Mouse (Mus musculus) lung, postnatal 10 days (tissue): ENCODE data around the gene Rcan1.

Experiments
- DNase-seq: peaks from one replicate; pipeline ENCODE4 v3.0.0; 2021

The Rcan1 gene

GRCm38 (mm10) chr16:92467041-92467440 is 3.6 kb downstream of the Rcan1 start:
- DNase-seq = no peak

- DNase-seq = peak; percentile 98
Observed at GRCm38 (mm10) chr16:92465642-92466526, 4.8 kb downstream of the Rcan1 start.

- no peak for DNase-seq
Observed at GRCm38 (mm10) chr16:92465226-92465625, 5.4 kb downstream of the Rcan1 start.

GRCm38 (mm10) chr16:92464390-92464972 is 6.2 kb downstream of the Rcan1 start:
- peak; percentile 49 for DNase-seq

DNA sequence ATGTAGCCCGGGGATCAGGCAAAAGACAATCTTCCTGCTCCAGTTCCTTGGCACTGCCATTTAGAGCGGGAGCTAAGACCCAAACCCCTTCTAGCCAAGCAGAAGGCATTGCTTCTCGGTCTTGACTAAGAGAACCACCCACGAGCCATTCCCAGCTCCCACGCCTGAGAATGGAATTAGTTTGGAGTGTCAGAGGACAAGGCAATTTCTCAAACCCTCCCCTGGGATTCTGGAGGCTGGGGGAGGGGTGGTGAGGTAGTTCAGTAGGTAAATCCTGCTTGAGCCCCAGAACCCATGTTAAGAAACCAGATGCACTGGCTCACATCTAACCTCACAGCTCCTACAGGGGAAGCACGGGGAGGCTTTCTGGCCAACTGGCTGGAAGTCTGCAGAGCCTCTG is 9.3 kb downstream of the Rcan1 start:
- no peak for DNase-seq

DNA sequence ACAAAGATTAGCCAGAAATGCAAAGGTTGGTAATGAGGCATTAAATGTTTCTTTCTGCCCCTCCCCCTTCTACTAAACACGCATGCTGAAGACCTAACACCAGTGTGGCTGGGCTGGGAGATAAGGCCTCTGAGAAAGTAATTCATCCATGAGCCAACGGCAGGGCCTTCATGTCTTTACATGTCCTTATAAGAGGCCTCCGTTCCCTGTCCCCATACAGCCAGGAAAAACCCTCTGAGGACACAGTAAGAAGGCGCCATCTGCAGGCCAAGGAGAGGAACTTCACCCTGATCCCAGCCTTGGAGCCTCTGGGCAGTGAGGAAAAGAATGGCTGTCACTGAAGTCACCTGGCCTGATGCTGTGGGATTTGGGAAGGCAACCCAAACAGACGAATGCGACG is 13.1 kb downstream of the Rcan1 start:
- peak; percentile 83 for DNase-seq

- no peak for DNase-seq
Observed at GRCm38 (mm10) chr16:92455969-92456368, 14.7 kb downstream of the Rcan1 start.

DNA sequence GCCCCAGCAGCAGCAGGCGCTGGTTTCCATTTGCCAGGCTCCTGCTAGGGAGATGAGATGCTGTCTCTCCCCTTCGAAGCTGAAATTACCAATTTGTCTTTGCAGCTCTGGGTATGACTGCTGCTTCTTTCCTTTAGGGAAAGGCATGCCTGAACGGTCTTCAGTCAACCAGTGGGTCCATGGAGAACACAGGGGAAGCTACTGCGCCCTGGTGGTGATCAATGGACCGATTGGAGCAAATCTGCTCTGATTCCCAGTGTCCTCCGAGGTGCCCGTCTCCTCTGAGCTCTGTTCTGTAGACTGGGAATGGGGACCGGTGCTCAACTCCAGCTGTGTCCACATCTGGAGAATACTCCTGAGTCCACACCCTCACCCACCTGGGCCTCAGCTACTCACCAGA is 15.2 kb downstream of the Rcan1 start:
- peak; percentile 39 for DNase-seq

DNA sequence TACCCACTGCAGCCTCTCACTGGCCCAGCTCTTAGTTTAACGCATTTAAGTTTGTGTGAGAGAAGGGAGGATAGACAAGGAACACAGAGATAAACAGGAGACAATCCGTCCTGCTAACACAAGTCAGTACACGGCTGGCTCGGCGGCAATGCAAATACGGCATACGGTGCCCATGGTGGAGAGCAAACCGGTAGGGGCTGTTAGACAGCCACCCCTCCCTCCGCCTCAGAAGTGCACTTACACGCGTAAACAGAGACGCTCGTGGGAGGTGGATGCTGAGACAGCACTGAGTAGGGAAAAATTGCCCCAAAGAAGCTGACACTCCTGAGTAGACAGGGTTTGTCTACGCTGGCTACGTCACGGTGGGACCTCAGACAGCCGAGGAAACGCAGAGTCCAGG is 16.2 kb downstream of the Rcan1 start:
- DNase-seq = no peak

DNA sequence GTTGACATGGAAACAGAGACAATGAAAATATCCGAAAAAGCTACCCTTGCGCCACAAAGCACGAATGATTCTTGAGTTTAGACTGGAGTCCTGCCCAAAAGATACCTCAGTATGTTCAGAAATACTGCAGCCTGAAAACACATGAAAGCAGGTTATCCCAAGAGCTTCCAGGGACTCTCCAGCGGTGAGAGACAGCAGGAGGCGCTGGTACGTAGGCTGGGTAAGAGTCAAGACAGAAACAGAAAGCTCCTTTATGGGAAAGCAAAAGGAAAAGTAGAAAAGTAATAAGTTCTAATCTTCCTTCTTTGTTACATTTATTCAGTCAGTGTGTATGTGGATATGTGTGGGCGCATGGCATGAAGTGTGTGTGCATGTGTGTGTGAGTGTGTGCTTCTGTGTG is 16.7 kb downstream of the Rcan1 start:
- DNase-seq = no peak

GRCm38 (mm10) chr16:92452609-92453008 is 18.1 kb downstream of the Rcan1 start:
- no peak for DNase-seq

DNA sequence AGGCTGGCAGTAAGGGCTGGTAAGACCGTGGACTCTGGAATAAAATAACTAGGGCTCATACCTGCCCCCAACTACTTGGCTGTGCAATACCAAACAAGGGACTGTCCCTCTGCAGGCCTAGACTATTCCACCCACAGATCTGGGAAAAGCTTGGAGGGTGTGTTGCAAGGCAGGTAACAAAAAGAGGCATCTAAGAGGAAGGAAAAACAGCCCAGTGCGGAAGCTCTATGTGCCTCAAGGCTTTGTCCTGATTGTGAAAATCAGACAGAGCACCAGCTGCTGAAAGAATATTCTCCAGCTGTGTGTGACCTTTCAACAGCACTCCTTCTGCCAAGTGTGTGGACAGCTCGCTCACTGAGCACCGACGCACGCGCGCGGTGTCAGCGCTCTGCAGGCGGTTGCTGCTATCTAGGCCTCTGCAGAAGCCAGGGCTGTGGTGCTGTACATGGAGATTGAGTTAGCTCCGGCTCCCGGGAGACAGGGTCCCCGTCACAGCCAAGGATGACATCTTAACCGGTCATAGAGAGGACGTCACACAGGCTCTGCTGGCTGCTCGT is 19.1 kb downstream of the Rcan1 start:
- DNase-seq = peak; percentile 66

DNA sequence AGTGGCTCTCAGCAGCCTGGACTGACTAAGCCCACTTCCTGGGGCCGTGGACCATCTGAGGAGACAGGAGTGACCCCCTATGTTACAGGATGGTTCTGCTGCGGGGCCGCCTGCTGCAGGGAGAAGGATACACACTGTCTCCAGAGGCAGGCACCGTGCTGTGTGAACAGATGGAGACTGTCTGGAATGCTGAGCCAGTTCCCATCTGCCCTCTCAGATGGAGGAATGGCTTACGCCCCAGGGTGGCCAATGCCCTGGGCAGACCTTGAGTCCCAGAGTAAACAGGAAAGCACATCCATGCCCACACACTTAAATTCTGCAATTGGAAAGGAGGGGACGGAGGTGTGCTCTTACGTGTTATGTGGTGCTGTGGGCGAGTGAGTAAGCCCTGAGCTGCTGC is 20.3 kb downstream of the Rcan1 start:
- DNase-seq = no peak

DNA sequence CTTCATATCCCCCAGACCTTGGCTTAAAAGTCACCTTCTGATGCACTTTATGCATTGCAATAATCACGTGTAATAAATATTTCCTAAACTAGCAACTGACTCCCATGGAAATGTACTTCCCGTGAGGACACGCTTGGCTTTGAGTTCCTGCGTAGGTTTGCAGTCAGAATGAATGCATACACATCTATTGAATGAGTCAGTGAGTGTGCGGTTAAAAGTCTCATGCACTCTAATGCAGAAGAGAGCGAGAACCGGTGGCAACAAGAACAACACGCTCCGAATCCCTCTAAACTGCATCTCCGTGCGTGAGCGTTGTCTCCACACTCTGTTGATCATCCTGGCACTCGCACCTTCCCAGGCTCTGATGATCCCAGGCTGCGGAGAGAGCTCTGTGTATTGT is 21.6 kb downstream of the Rcan1 start:
- DNase-seq = no peak

DNA sequence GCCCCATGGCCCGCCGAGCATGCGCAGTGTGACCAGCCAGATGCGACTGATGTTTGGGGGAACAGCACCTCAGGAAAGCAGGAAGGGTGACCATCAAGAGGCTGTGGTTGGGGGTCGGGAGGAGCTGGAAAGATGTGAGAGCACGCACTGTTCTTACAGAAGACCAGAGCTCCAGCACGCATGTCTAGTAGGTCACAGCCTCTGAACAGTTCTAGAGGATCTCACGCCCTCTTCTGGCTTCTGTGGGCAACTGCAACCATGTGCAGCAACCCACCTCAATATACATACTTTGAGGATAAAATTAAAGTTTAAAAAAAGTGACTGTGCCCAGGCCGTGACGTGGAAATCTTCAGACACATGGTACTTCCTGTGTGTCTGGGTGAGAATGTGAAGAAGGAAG is 25.3 kb downstream of the Rcan1 start:
- DNase-seq = peak; percentile 70

- peak; percentile 81 for DNase-seq
Observed at GRCm38 (mm10) chr16:92443644-92444113, 27.0 kb downstream of the Rcan1 start.

GRCm38 (mm10) chr16:92442946-92443345 is 27.7 kb downstream of the Rcan1 start:
- no peak for DNase-seq

DNA sequence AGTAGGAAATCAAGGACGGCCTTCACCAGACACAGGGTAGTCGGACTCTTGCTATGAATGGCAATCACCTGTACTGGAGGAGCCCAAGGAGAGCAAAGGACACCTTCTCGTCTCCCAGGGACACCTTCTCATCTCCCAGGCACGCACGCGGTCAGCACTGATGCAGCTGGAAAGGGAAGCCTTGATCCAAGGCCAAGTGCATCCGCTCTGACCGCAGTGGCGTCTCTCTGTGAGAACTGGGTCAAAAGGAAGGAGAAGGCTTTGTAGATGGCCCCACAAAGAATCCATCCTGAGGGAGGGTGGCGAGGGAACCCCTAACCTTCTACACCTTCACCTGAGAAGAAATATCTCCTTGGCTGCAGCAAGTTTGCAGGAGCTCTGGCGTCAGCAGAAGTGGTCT is 28.5 kb downstream of the Rcan1 start:
- no peak for DNase-seq

GRCm38 (mm10) chr16:92441203-92441602 is 29.5 kb downstream of the Rcan1 start:
- DNase-seq = no peak

GRCm38 (mm10) chr16:92440229-92440628 is 30.4 kb downstream of the Rcan1 start:
- no peak for DNase-seq

DNA sequence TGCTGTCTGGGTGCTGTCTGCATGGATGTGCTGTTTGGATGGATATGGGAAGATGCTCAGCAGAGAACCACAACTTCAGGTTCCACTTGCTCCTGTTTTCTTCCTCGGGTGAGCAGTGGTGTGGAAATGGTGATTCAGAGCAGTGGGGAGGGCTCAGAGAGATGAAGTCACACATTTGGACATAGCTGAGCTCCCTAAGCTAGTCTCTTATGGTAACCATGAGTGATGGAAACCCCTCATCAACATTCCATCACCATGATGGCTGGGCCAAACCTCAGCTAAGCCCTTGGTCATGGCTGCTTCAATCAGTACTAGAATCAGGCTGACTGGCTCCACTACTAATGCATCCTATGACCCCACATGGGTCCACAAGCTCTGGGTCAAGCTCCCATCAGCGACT is 30.9 kb downstream of the Rcan1 start:
- DNase-seq = no peak

DNA sequence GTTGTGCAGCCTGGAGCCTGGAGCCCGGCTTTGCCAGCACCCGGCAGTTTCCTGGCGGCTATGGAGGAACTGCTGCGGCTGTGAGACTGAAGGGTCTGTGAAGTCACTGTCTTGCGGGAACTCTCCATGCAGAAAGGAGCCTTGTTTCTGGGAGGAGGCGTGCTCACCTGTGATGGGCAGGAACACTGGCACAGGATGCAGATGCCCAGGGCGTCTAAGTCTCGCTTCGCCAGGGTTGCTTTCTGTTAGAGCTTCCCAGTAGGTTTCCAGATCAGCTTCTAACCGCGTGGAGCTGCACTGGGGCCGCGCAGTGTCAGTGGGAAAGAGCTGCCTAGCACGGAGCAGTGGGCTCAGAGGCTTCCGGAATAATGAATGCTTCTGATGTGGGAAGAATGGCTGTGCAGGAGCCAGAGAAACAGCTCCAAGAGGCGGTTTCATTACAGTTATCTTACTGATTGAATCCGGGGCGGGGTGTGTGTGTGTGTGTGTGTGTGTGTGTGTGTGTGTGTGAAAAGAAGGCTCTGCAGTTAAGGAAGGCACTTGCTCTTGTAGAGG is 35.2 kb downstream of the Rcan1 start:
- DNase-seq = no peak

DNA sequence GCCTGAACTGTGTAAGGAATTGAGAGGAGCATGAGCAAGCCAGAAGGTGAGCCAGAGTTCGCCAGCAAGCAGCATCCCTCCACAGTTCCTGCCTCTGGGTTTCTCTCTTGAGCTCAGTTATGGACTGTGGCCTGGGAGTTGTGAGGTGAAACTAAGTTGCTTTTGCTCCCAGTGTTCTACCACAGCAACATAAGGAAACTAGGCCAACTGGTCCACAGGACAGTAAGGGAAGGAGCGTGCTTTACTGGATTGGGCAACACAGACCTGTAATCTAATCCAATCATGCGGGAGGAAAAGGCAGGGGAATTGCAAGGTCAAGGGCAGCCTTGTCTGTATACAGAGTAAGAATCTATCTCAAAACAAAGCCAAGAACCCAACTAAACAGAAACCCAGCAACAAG is 37.5 kb downstream of the Rcan1 start:
- no peak for DNase-seq

DNA sequence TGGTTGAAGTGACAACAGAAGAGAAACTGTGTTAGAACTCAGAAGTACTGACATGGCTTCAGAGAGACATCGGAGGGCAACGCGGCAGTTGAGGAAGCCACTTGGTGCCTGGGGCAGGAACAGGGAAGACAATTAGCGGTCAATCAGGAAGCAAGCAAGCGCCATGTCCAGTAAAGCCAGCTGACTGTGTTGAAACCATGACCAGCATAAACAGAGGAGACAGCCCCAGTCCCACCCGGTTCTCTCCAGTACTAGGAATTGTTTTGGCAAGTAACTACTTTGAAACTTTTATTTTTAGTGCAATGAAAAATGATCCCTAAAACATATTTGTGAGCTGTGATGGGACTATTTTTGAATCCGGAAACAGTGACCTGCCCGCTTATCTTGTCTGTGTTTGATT is 39.9 kb downstream of the Rcan1 start:
- peak; percentile 57 for DNase-seq
